Mouse (Mus musculus) Patski (cell line): ENCODE data around the gene Apaf1. TPM values are rescaled to one million over a fixed set of nuclear protein-coding genes. Genes with fewer than 3 reads are reported as not detected.

Source experiments
- ATAC-seq: fragments of 100-300 bp; one replicate; pipeline ENCODE4 v1.8.0; 2021
- CTCF ChIA-PET: fragments of 350-600 bp; sonication (Branson Sonifier 250); formaldehyde crosslinking; loops from one replicate; lab custom pipeline; 2022; ENCODE audit warnings: inconsistent platforms; lab: Charles Lee
- POLR2A ChIA-PET: fragments of 350-600 bp; sonication (Branson Sonifier 250); formaldehyde crosslinking; loops from one replicate; lab custom pipeline; 2022; ENCODE audit warnings: antibody characterized with exemption, inconsistent platforms; lab: Charles Lee
- DNase-seq: peaks from one replicate; pipeline ENCODE4 v3.0.0-alpha.2; 2011; ENCODE audit warnings: low read depth, low spot score
- H3K27me3 ChIP-seq: fragments of 371-371 bp; one replicate; pipeline ENCODE4 v1.5.1; 2021
- CTCF ChIP-seq: fragments of 100-300 bp; IDR thresholded peaks from one replicate; pipeline ENCODE4 v1.5.1; 2021
- in situ Hi-C: fragments of 300-500 bp; cut with MboI; formaldehyde crosslinking; loops from 3 replicates; pipeline ENCODE4 v1.11.1; 2018; ENCODE audit warnings: low pct_unique_long_range_greater_than_20kb, mixed read lengths
- polyA plus RNA-seq: library from polyadenylated mRNA; unstranded; gene quantifications from one replicate; pipeline ENCODE4 v1.2.3, GENCODE M21; 2021

The Apaf1 gene
- polyA plus RNA-seq, 1 experiment from 2014 or later: 11.2 TPM

DNA sequence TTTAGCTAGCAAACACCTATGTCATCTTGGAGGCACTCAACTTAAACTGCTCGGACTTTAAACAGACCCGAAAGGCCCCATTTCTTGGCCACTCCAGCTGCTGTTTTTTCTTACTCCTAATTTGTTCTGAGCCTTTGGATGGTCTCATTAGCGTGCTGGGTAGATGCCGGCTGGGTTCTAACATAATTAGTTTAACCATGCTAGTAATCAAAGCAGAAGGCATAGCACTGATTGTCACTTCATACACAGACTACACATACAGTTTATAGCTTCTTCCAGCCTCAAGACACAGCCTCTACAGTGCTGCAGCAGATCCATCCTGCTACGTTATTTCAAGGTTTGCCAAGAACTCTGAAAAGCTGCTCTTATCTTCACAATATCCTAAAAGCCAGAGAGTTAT lies 88.7 kb downstream of the Apaf1 start:
- in situ Hi-C loops: no loop called here
- H3K27me3 ChIP-seq: no peaks in the 10 kb centered on the region

DNA sequence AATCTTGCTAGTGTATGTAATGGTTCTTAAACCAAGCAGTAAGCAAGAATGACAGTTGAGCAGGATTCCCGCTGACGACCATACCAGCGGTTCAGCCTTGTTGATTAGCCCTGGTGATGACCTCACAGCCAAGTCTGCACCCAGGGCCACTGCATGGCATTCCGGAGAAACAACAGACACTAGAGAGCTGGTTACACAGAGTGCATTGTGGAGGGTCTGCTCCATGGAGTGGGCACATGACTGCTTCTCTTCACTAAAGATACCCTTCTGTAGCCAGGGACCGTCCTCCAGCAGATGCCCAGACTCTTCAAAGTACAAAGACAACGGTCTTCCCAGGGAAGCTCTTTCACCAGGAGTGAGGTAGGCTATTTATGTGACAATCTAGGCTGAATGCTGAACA lies 90.3 kb downstream of the Apaf1 start:
- TF ChIP-seq CTCF: no peak
- ChIA-PET CTCF (no interaction called here), POLR2A (no interaction called here)
- no peaks in the 10 kb centered on the region for H3K27me3 ChIP-seq
- DNase-seq: no peak
- in situ Hi-C loops: no loop called here
- no peak for ATAC-seq

More for the DNA sequence above, 88.7 kb downstream of the Apaf1 start:
- ATAC-seq: no peak
- CTCF ChIA-PET: interaction anchor here (1.5 kb wide), 1 partner anchor 39 kb away, joined by 6 read pairs; no protein-coding TSS in a partner anchor
- POLR2A ChIA-PET: no interaction called here
- DNase-seq: no peak
- no peak for TF ChIP-seq CTCF

DNA sequence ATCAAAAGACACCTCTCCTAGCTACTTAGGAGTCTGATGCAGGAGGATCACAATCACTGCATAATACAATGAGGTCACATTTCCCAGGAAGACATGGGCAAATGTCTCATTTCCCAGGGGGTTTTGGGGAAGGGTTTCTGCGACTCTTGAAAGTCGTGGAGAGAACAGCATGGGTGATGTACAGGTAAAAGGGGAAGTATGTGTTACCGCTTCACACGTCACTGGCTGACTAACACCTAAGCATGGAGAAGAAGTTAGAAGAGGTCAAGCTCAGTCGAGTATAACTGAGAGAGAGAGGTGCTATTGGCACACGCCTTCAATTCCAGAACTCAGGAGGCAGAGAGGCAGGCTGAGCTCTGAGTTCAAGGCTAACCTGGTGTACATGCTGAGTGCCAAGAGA lies 92.2 kb downstream of the Apaf1 start:
- DNase-seq: no peak
- ChIA-PET POLR2A (interaction anchor here (0.6 kb wide), 1 partner anchor 405 kb away, joined by 5 read pairs; no protein-coding TSS in a partner anchor), CTCF (interaction anchor here (1.3 to 1.8 kb wide), 3 partner anchors 8 to 42 kb away, joined by 4 to 6 read pairs (median 6); no protein-coding TSS in a partner anchor)
- H3K27me3 ChIP-seq: no peaks in the 10 kb centered on the region
- no peak for ATAC-seq
- in situ Hi-C loops: no loop called here
- no peak for TF ChIP-seq CTCF

DNA sequence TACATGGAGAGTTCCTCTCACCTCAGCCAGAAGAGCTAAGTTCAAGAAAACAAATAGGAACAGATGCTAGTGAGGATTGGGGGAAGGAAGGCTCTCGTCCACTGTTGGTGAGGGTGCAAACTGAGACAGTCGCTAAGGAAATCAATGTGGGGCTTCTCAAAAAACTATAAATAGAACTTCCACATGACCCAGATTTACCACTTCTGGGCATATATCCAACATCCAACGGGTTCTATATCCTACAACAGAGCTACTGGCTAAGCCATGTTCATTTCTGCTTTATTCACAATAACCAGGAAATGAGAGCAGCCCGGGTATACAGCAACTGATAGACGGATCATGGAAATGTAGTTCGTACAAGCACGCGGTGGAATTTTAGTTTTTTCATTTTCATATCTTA lies 99.5 kb downstream of the Apaf1 start:
- ATAC-seq (no peak), DNase-seq (no peak)
- in situ Hi-C loops: no loop called here
- POLR2A ChIA-PET: interaction anchor here (0.6 kb wide), 1 partner anchor 26 kb away, joined by 3 read pairs; no protein-coding TSS in a partner anchor
- CTCF ChIA-PET: no interaction called here
- TF ChIP-seq CTCF: no peak
- no peaks in the 10 kb centered on the region for H3K27me3 ChIP-seq

DNA sequence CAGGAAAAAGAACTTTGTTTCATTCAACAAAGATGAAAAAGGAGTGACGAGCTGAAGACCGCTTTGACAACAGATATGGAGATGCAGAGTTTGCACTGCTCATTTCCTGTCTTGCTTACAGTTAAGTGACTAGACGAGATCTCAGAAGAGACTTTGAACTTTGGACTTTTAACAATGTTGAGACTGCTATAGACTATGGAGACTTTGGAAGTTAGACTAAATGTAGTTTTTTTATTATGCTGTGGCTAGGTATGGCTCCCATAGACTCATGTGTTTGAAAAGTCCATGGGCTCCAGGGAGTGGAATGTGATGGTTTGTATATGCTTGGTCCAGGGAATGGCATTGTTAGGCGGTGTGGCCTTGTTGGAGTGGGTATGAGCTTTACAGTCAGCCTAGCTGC lies 100.8 kb downstream of the Apaf1 start:
- ChIA-PET CTCF (no interaction called here), POLR2A (no interaction called here)
- TF ChIP-seq CTCF: no peak
- in situ Hi-C loops: no loop called here
- ATAC-seq: no peak
- no peaks in the 10 kb centered on the region for H3K27me3 ChIP-seq
- no peak for DNase-seq

DNA sequence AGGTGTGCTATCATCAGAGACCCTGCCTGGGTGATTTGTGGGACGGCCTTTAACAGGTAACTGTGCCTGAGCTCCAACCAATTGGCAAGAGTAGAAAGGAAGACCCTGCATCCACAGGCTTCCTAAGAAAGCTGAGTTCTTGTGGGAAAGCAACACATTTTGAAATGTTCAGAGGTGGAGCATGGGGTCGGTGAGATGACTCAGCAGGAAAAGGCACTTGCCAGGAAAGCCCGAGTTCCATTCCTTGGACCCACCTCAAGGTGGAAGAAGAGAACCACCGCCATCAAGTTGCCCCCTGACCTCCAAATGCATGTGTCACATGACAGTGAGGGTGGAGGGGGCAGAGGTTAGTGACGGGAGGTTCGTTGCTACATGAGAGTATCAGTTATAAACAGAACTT lies 108.1 kb downstream of the Apaf1 start:
- DNase-seq: no peak
- H3K27me3 ChIP-seq: no peaks in the 10 kb centered on the region
- POLR2A ChIA-PET: no interaction called here
- TF ChIP-seq CTCF: no peak
- CTCF ChIA-PET: no interaction called here
- in situ Hi-C loops: no loop called here
- ATAC-seq: no peak

DNA sequence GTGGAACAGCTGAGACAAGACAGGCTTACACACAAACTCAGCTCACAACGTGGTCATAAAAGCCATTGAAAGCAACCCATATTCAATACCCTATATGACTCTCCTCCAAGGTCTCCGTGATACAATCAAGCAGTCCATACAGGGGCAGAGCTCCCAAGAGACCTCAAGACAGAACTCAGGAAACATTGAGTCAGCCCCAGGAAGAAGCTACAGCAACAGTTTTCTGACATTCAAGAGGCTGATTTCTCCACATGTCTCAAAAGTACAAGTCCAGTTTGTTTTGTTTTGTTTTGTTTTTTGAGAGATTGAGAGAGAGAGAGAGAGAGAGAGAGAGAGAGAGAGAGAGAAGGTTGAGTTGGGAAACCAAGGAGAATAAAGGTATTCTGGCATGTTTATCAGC lies 108.5 kb downstream of the Apaf1 start:
- ChIA-PET CTCF (interaction anchor here (1.0 to 1.3 kb wide), 2 partner anchors 9 to 10 kb away, joined by 3 read pairs; no protein-coding TSS in a partner anchor), POLR2A (no interaction called here)
- in situ Hi-C loops: no loop called here
- no peak for ATAC-seq
- TF ChIP-seq CTCF: no peak
- H3K27me3 ChIP-seq: no peaks in the 10 kb centered on the region
- no peak for DNase-seq

DNA sequence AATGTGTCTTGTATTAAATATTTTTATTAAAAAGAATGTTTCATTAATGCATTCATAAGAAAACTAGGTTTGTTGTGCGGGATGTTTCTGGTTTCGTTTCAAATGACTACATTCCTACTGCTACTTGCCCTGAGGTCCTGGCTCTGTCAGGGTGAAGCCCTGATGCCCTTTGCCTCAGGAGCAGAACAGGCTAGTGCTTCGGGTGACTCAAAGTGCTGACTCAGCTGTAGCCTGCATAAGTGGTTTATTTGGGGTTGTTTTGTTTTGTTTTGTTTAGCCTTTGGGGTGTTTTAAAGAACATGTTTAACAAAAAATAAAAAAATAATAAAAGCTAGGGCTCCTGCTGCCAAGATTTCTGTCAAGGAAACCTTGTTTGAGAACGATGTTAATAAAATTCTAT lies 112.0 kb downstream of the Apaf1 start:
- in situ Hi-C loops: no loop called here
- no peak for DNase-seq
- CTCF ChIA-PET: no interaction called here

DNA sequence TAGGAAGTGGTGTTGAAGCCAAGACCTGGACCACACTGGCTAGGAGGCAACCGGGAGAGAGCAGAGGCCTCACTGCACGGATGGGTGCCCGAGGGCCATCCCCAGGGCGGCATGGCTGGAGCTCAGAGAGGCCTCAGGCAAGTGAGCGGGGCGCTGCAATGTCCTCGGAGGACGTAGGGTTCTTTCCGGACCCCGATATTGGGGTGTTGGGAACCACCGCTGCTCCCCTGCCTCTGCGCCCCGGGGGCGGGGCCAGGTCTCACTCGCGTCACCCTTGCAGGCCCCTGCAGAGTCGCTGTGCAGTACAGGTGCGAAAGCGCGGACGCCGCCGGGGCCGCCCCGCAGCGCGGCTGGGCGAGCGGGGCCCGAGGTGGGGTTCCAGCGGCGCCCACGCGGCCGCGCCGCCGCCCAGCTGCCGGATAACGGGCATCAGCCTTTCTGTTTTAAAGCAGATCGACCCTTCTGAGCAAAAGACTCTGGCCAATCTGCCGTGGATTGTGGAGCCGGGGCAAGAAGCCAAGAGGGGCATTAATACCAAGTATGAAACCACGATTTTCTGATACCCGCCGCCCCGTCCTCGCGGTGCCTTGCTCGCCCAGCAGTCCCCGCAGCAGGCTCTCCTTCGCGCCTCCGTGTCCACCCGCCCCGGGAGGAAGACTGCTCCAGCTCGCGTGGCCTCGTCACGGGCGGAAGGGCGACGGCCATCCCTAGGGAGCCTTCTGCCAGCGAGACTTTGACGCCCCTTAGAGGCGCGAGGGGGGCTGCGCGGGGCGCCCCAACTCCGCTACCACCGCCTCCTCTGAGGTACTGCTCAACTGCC lies 113.0 kb downstream of the Apaf1 start:
- H3K27me3 ChIP-seq: no peaks in the 10 kb centered on the region
- in situ Hi-C loops: no loop called here
- CTCF ChIA-PET: no interaction called here
- TF ChIP-seq CTCF: no peak
- no peak for DNase-seq
- POLR2A ChIA-PET: no interaction called here
- ATAC-seq: no peak

More for the DNA sequence above, 112.0 kb downstream of the Apaf1 start:
- no peaks in the 10 kb centered on the region for H3K27me3 ChIP-seq
- no peak for ATAC-seq
- TF ChIP-seq CTCF: no peak
- POLR2A ChIA-PET: no interaction called here

DNA sequence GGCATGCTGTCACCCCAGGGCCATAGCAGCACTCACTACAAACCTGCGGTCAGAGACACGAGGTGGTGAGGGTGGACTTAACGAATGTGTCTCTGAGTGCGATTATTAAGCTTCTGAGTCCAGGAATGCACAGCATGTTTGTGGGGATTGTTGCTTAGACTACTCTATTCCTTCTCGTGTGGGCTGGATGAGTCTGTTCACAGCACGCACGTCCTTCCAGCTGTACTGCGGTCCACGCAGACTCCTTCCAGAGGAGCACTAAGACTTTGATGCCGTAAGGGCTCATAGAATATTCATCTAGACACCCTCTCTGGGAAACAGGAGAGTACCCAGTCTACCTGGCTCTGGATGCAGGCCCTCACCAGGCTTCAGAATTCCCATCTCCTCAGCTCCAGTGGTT lies 114.3 kb downstream of the Apaf1 start:
- ATAC-seq (no peak), DNase-seq (no peak)
- no peak for TF ChIP-seq CTCF
- H3K27me3 ChIP-seq: no peaks in the 10 kb centered on the region
- in situ Hi-C loops: no loop called here
- ChIA-PET CTCF (interaction anchor here (1.1 kb wide), 1 partner anchor 24 kb away, joined by 3 read pairs; no protein-coding TSS in a partner anchor), POLR2A (no interaction called here)

DNA sequence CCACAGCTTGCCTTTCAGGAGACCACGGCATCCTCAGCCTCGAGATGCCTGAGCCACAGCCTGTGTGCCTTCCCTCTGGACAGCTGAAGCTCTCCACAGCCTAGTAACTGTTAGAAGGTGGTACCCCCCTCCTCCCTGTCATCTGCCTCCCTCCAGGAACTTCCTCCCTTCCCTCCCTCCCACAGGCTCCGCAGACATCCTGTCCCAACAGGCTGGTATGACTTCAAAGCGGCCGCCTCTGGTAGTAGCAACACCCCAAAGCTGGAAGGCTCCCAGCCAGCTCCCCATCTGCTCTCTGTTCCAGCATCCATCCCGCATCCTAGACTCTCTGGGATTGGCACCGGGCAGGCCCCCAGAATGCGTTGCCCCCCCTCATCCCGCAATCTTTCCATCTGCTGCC lies 115.7 kb downstream of the Apaf1 start:
- DNase-seq (no peak), ATAC-seq (no peak)
- CTCF ChIA-PET: no interaction called here
- in situ Hi-C loops: no loop called here
- POLR2A ChIA-PET: no interaction called here
- no peaks in the 10 kb centered on the region for H3K27me3 ChIP-seq
- TF ChIP-seq CTCF: no peak
